Mouse (Mus musculus): ENCODE results near the gene Hsd17b14. TPM values are rescaled to one million over a fixed set of nuclear protein-coding genes. Genes with fewer than 3 reads are reported as not detected.

The Hsd17b14 gene
- polyA plus RNA-seq, 1 experiment = 0.37 TPM

DNA sequence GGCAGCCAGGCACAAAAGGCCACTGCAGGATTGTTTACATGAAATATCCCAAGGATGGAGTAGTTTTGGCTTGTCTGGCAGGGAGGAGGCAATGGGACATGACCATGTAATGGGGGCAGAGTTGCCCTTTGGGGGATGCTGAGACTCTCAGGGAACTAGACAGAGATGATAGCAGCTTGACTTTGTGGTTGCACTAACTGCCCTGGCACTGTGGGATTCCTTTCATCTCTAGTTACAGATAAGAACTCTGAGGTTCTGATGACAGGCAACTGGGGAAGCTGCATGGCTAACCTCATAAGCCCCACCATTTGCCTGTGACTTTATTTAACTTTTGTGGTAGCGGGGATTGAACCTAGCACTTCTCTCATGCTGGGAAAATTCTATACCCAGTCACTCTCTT lies 41.4 kb downstream of the Hsd17b14 start:
- H3K4me1 ChIP-seq (ENCODE audit: control insufficient read depth, insufficient read depth, low read length) = peaks cover 7% of the 10 kb centered on the region
- TF ChIP-seq POLR2A (IDR thresholded peaks at IDR 0.05; ENCODE audit: control insufficient read depth, low read depth, low read length) (no peak), CTCF (IDR thresholded peaks at IDR 0.05; ENCODE audit: control insufficient read depth, insufficient read depth, insufficient replicate concordance, low read depth, low read length) (no peak)
- no peaks in the 10 kb centered on the region for H3K36me3 ChIP-seq (ENCODE audit: control insufficient read depth, insufficient read depth, low read length)
- H3K27me3 ChIP-seq (ENCODE audit: control insufficient read depth, insufficient read depth, low read length) = no peaks in the 10 kb centered on the region
- no peak overlapping the region for H3K27ac ChIP-seq (ENCODE audit: control insufficient read depth, insufficient read depth, low read depth, low read length)
- H3K4me3 ChIP-seq (ENCODE audit: control insufficient read depth, low read depth, low read length) = no peak overlapping the region

DNA sequence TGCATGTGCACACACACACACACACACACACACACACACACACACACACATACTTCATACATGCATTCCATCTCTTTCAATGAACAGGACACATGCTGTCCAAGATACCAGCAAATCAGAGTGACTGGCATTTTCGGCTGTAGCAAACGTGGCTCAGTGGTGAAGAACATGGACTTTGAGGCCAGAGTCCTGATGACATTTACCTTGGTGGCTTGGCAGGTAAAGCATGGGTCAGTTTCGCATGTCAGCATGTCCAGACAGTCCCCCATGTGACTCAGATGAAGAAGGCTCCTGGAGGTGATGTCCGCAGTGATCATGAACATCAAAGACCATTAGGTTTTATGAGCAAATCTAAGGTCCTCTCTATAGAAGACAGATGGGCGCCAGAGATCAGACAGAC lies 42.3 kb downstream of the Hsd17b14 start:
- TF ChIP-seq CTCF (IDR thresholded peaks at IDR 0.05; ENCODE audit: control insufficient read depth, insufficient read depth, insufficient replicate concordance, low read depth, low read length) = no peak
- no peak for TF ChIP-seq POLR2A (IDR thresholded peaks at IDR 0.05; ENCODE audit: control insufficient read depth, low read depth, low read length)
- no peak overlapping the region for H3K27ac ChIP-seq (ENCODE audit: control insufficient read depth, insufficient read depth, low read depth, low read length)
- H3K27me3 ChIP-seq (ENCODE audit: control insufficient read depth, insufficient read depth, low read length) = no peaks in the 10 kb centered on the region
- H3K4me3 ChIP-seq (ENCODE audit: control insufficient read depth, low read depth, low read length) = no peak overlapping the region
- no peaks in the 10 kb centered on the region for H3K36me3 ChIP-seq (ENCODE audit: control insufficient read depth, insufficient read depth, low read length)
- peaks cover 7% of the 10 kb centered on the region for H3K4me1 ChIP-seq (ENCODE audit: control insufficient read depth, insufficient read depth, low read length)

DNA sequence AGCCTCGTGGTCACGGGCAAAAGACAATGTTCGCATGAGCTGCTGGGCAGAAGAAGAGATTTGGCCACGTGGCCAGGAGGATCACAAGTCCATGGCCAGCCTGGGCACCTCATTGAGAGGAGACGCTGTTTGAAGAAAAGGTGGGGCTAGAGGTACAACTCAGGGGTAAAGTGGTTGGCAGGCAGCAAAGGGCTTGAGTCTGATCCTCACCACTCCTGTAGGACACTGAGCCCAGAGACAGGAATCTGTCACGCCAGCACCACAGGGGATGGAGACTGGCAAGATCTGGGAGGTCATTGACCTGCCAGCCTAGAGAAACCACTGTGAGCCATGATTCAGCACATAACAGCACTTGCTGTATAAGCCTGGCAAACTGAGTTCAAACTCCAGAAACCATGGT lies 42.8 kb downstream of the Hsd17b14 start:
- Histone ChIP-seq H3K27ac (ENCODE audit: control insufficient read depth, insufficient read depth, low read depth, low read length) (no peak overlapping the region), H3K4me3 (ENCODE audit: control insufficient read depth, low read depth, low read length) (no peak overlapping the region), H3K27me3 (ENCODE audit: control insufficient read depth, insufficient read depth, low read length) (no peaks in the 10 kb centered on the region), H3K4me1 (ENCODE audit: control insufficient read depth, insufficient read depth, low read length) (peaks cover 7% of the 10 kb centered on the region), H3K36me3 (ENCODE audit: control insufficient read depth, insufficient read depth, low read length) (no peaks in the 10 kb centered on the region)
- no peak for TF ChIP-seq CTCF (IDR thresholded peaks at IDR 0.05; ENCODE audit: control insufficient read depth, insufficient read depth, insufficient replicate concordance, low read depth, low read length)

DNA sequence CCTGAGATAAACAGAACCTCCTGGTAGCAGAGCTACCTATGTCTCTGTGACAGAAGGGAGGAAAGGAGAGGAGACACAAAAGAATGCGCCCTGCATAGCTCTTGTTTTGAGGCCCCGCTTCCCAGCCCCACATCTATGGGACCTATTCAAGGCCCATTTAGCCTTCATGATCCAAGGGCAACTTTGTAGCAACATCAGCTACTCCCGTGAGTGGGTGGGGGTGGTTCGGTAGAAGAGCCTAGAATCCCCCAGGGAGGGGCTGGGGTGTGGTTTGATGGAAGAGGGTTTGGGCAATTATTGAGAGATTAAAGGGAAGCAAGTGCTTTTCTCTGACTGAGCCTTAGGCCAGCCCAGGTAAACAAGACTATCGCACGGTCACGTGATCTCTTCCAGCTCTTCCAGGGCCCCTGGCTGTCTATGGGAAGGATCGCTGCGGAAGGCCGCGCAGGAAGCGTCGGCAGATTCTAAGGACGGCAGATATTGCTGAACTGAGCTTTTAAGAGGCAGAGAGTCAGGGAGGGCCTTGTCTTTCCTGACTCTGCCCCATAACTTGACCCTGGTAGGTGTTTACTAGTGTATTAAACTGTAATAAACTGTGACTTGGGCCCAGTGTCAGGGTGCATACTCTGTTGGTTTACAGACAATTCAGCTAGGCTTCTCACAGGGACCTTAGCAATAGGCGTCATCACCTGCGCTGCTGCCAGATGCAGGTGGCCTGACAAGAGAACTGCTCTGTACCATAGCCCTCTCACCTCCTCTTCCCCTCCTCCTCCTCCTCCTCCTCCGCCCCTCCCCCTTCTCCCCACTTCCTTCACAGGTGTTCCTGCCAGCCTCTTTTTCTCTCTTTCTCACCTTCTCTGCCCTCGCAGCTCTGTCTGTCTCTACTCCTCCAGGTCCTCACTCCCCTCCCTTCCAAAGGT lies 44.5 kb downstream of the Hsd17b14 start:
- Histone ChIP-seq H3K4me1 (ENCODE audit: control insufficient read depth, insufficient read depth, low read length) (peaks cover 7% of the 10 kb centered on the region), H3K36me3 (ENCODE audit: control insufficient read depth, insufficient read depth, low read length) (no peaks in the 10 kb centered on the region), H3K27me3 (ENCODE audit: control insufficient read depth, insufficient read depth, low read length) (no peaks in the 10 kb centered on the region), H3K4me3 (ENCODE audit: control insufficient read depth, low read depth, low read length) (no peak overlapping the region), H3K27ac (ENCODE audit: control insufficient read depth, insufficient read depth, low read depth, low read length) (0 out of 2 replicates have a peak overlapping the region, but pooled peaks have one; percentile 37)
- no peak for TF ChIP-seq POLR2A (IDR thresholded peaks at IDR 0.05; ENCODE audit: control insufficient read depth, low read depth, low read length)
- no peak for TF ChIP-seq CTCF (IDR thresholded peaks at IDR 0.05; ENCODE audit: control insufficient read depth, insufficient read depth, insufficient replicate concordance, low read depth, low read length)

DNA sequence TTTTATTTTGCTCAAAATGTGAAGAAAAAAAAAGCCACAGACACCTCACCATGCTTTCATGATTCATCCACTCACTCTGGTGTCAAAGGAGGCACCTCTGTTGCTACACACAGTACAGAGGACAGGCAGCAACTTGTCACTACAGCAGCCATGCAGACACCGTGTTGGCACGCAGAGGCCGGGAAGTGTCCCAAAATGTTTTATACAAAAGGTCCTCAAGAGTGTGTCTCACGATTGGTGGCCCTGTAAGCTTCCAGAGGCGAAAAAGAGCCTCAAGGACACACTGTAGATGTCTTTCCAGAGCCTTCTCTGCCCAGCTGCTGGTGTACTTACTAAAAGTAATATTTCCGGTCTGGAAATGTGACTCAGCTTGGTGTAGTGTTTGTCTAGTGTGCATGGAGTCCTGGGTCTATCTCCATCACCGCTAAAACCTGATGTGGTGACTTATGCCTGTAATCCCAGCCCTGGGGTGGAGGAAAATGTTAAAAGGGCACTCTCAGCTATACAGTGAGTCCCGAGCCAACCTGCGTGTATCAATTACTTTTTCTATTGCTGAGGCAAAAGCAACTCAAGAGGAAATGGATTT lies 51.1 kb downstream of the Hsd17b14 start:
- Histone ChIP-seq H3K4me3 (ENCODE audit: control insufficient read depth, low read depth, low read length) (no peak overlapping the region), H3K4me1 (ENCODE audit: control insufficient read depth, insufficient read depth, low read length) (no peaks in the 10 kb centered on the region), H3K27ac (ENCODE audit: control insufficient read depth, insufficient read depth, low read depth, low read length) (no peak overlapping the region), H3K27me3 (ENCODE audit: control insufficient read depth, insufficient read depth, low read length) (no peaks in the 10 kb centered on the region), H3K36me3 (ENCODE audit: control insufficient read depth, insufficient read depth, low read length) (no peaks in the 10 kb centered on the region)
- TF ChIP-seq CTCF (IDR thresholded peaks at IDR 0.05; ENCODE audit: control insufficient read depth, insufficient read depth, insufficient replicate concordance, low read depth, low read length) = no peak
- TF ChIP-seq POLR2A (IDR thresholded peaks at IDR 0.05; ENCODE audit: control insufficient read depth, low read depth, low read length) = no peak

DNA sequence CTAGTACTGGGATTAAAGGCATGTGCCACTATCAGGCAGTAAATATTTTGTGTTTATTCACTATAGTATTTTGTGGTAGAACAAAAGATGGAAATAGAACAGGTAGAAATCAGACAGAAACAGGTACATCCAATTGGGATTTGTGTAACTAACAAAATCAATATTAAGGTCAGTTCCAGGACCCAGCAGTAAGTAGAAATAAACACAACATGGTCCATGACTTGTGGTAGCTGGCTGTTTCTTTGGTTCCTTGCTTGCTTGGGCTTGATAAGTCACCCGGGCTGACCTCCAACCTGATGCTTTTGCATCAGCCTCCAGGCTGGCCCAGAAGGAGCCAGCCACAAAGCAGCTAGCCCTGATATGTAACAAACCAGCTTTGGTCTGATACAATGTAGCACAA lies 54.8 kb downstream of the Hsd17b14 start:
- no peak overlapping the region for H3K27ac ChIP-seq (ENCODE audit: control insufficient read depth, insufficient read depth, low read depth, low read length)
- TF ChIP-seq CTCF (IDR thresholded peaks at IDR 0.05; ENCODE audit: control insufficient read depth, insufficient read depth, insufficient replicate concordance, low read depth, low read length) = no peak
- TF ChIP-seq POLR2A (IDR thresholded peaks at IDR 0.05; ENCODE audit: control insufficient read depth, low read depth, low read length) = no peak
- no peaks in the 10 kb centered on the region for H3K4me1 ChIP-seq (ENCODE audit: control insufficient read depth, insufficient read depth, low read length)
- H3K36me3 ChIP-seq (ENCODE audit: control insufficient read depth, insufficient read depth, low read length) = no peaks in the 10 kb centered on the region
- H3K4me3 ChIP-seq (ENCODE audit: control insufficient read depth, low read depth, low read length) = no peak overlapping the region
- no peaks in the 10 kb centered on the region for H3K27me3 ChIP-seq (ENCODE audit: control insufficient read depth, insufficient read depth, low read length)

DNA sequence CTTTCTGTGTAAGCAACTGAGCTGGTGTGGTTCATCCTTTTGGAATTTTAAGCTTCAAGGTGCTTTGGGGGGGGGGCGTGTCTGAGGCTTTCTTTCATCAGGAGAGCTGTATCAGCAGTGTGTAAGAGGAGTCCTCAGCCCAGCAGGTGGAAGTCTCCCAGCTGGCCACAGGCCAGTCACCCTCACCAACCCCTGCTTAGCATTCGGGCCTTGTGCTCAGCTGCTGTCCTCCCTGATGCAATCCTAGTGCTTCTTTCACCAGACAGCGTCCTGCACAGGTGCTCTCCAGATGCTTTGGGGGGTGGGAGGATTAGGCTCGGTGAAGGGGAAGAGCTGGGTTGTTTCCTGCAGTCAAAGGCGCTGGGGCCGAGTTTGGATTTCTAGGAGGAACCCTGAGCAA lies 61.6 kb downstream of the Hsd17b14 start:
- H3K36me3 ChIP-seq (ENCODE audit: control insufficient read depth, insufficient read depth, low read length) = no peaks in the 10 kb centered on the region
- H3K27ac ChIP-seq (ENCODE audit: control insufficient read depth, insufficient read depth, low read depth, low read length) = no peak overlapping the region
- H3K4me3 ChIP-seq (ENCODE audit: control insufficient read depth, low read depth, low read length) = no peak overlapping the region
- no peaks in the 10 kb centered on the region for H3K27me3 ChIP-seq (ENCODE audit: control insufficient read depth, insufficient read depth, low read length)
- H3K4me1 ChIP-seq (ENCODE audit: control insufficient read depth, insufficient read depth, low read length) = peaks cover 6% of the 10 kb centered on the region
- TF ChIP-seq CTCF (IDR thresholded peaks at IDR 0.05; ENCODE audit: control insufficient read depth, insufficient read depth, insufficient replicate concordance, low read depth, low read length) = no peak
- no peak for TF ChIP-seq POLR2A (IDR thresholded peaks at IDR 0.05; ENCODE audit: control insufficient read depth, low read depth, low read length)

Measured in testis, adult 2 months (tissue).